Mouse (Mus musculus) lung, adult 2 months (tissue): ENCODE results near the gene Plce1. TPM values are rescaled to one million over a fixed set of nuclear protein-coding genes. Genes with fewer than 3 reads are reported as not detected.

Source experiments
- DNase-seq: peaks from one replicate; pipeline ENCODE4 v3.0.0; 2022
- H3K4me1 ChIP-seq: fragments of 200-500 bp; 2 replicates; pipeline ENCODE4 v1.6.1; 2011; ENCODE audit warnings: low read length; ENCODE audit not compliant: control insufficient read depth, insufficient read depth
- H3K4me3 ChIP-seq: fragments of 200-500 bp; replicated peaks from 2 replicates; pipeline ENCODE3; 2011; ENCODE audit warnings: low read depth, mild to moderate bottlenecking, control low read depth, low read length; ENCODE audit errors: extremely low read depth
- CTCF ChIP-seq: fragments of 200-500 bp; IDR thresholded peaks from 2 replicates; pipeline ENCODE4 v1.5.1; 2011; ENCODE audit warnings: mild to moderate bottlenecking, low read length, control low read depth; ENCODE audit not compliant: insufficient read depth
- POLR2A ChIP-seq: fragments of 200-500 bp; IDR thresholded peaks from 2 replicates; pipeline ENCODE4 v1.6.1; 2011; ENCODE audit warnings: low read depth, mild to moderate bottlenecking, control low read depth, low read length, borderline replicate concordance; ENCODE audit errors: extremely low read depth
- WGBS: fragments of 180-500 bp; shearing (Covaris S2); methylation state at CpG from one replicate; pipeline ENCODE4 v1.1.7; 2018; 5-methylcytosine and 5-hydroxymethylcytosine counted together
- polyA plus RNA-seq: library from polyadenylated mRNA; depleted of rRNA; stranded (reverse); fragments of >200 nt; gene quantifications from 2 replicates; pipeline ENCODE4 v1.2.3, GENCODE M21; 2012

Plce1 gene
- polyA plus RNA-seq, 1 experiment: 9.0 TPM

DNA sequence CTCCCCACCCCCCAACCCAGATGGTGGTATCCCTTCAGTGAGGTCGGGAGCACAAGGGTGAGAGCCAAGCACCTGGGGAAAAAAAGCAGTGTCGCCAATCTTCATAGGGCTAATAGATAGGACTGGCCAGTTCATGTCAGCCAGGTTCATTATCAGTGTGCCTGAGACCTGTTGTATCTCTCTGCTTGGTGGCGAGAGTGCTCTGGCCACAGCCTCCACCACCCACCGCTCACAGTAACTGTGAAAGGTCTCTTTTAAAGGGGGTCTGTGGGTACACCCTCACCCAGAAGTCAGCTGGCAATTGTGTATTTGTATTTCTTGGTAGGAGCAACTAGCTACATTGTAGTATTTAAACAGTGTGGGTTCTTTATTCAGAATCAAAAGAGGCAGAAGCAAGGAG, 6.6 kb downstream of the Plce1 start:
- 62% methylated on average over 4 of the region's 4 CpGs for WGBS
- Histone ChIP-seq H3K4me3 (no peak overlapping the region), H3K4me1 (no peaks in the 10 kb centered on the region)
- no peak for DNase-seq
- TF ChIP-seq POLR2A: no peak
- no peak for TF ChIP-seq CTCF

DNA sequence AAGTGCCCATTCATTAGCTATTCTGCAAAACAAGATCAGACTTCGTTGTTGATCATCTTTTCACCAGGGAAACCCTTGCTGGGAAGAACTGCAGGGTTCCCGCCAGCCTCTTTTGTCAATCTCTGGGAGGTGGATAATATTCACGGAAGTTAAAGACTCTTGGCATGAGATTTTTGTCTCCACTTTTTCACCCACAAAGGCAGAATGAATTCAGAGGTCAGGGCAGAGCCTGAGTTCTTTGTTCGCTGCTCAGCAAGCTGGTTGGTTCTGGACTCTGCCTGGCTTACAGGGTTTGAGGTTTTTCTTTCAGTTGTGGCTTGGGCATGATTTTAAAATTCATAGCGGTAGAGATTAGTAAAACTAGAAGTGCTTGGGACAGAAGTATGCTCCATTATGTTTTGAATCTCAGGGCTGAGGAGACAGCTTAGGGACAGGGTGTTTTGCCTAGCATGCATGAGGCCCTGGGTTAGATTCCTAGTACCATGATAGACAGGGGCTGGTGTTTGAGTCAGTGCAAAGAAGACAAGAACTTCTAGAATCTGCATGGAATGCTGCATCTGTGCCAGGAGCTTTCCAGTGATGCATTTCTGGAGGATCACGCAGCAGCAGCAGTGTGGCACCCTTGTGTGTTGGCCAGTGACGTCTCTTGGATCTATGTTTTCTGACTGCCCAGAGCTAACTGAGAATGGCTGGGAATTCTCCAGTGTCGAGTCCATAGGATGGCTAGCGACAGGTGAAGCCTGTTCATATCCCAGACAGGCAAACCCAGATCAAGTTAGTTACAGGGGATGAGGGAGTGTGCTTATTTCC, 7.4 kb downstream of the Plce1 start:
- Histone ChIP-seq H3K4me3 (no peak overlapping the region), H3K4me1 (no peaks in the 10 kb centered on the region)
- WGBS: 68% methylated on average over 9 of the region's 9 CpGs
- no peak for DNase-seq
- TF ChIP-seq POLR2A: no peak
- TF ChIP-seq CTCF: no peak

DNA sequence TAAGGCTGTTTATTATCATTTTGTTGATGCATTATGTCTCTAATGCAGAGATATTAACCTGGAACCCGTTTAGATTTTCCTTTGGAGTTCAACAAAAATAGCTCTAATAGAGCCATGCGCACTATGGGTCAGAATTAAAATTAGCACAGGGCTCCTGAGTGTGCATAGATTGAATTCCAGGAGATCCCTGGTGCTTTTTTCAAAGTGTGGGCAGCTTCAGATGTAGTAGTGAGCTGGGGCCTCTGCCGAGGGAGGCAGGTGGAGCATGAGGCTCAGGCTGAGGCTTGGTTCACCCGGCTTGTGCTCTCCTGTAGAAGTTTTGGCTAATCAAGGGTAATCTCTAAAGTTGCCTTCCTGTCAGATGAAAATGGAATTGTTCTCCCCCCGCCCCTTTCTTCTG, 17.3 kb downstream of the Plce1 start:
- no peak for TF ChIP-seq CTCF
- TF ChIP-seq POLR2A: no peak
- WGBS: 55% methylated on average over 5 of the region's 5 CpGs
- Histone ChIP-seq H3K4me3 (no peak overlapping the region), H3K4me1 (no peaks in the 10 kb centered on the region)
- DNase-seq: no peak

DNA sequence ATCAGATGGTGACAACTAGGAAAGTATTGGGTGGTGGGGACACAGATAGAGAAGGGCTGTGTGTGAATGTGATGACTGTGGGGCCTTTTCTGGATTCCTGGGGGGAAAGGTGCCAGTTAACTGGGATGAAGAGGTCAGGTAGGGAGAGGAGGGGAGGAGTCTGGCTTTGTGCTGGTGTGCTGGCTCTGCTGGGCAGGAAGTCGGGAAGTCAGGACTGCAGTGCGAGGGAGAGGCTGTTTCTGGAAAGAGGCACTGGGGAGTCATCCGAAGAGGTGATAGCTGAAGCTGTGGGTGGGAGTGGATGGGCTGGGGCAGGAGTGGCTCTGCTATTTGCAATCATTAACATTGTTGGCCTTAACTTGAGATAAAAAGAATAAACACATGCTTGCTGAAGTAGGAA, 23.7 kb downstream of the Plce1 start:
- no peak for DNase-seq
- Histone ChIP-seq H3K4me3 (no peak overlapping the region), H3K4me1 (no peaks in the 10 kb centered on the region)
- 10% methylated on average over 3 of the region's 3 CpGs for WGBS
- TF ChIP-seq POLR2A (no peak), CTCF (no peak)

DNA sequence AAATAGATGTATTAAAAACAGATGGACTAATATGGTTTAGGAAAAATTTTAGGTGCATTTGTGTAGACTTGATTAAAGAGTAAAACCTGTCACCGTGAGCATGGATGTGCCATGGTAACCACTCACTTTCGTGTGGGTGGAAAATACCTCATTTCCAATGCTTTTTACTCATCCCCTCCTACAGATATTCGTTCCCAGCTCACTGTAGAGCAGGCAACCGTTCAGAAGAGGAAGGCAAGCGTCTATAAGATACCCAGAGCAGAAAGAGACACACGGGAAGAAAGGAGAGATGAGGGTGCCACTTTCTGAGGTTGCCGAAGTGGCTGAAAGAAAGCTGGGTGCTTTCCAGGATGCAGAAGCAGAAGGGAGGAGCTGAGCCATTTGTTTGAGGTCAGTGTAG, 25.2 kb downstream of the Plce1 start:
- Histone ChIP-seq H3K4me1 (no peaks in the 10 kb centered on the region), H3K4me3 (no peak overlapping the region)
- DNase-seq: no peak
- 82% methylated on average over 7 of the region's 7 CpGs for WGBS
- no peak for TF ChIP-seq CTCF
- TF ChIP-seq POLR2A: no peak

DNA sequence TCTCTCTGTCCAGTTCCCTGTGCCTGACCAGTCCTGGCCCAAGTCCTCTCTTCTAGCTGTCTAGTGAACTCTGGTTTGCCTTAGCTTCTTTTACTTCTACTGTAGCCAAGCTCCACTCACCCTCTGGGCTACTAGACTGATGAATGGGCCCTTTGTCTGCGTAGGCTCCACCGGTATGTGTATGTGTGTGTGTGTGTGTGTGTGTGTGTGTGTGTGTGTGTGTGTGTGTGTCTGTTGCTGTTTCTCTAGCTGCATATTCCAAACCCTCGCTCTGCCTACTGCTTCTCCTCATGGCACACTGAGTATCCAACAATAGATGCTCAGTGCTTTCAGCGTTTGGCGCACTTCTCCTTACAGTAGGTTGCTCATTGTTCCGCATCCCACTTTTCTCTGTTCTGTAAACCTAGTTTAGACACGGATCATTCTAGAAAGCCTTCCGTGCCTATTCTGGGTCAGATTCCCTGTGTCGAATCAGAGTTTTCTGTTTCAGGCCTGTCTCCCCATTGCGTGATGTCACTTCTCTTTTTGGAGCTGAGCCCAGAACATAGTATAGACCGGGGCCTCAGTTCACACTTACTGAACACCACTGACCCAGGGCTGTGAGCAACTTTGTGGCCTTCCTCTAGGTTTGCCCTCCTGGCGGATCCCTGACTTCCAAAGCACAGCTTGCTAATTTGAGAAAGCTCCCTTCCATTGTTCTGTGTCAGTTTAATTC, 26.5 kb downstream of the Plce1 start:
- no peak for DNase-seq
- Histone ChIP-seq H3K4me1 (no peaks in the 10 kb centered on the region), H3K4me3 (no peak overlapping the region)
- TF ChIP-seq CTCF (no peak), POLR2A (no peak)
- WGBS: 66% methylated on average over 12 of the region's 12 CpGs

DNA sequence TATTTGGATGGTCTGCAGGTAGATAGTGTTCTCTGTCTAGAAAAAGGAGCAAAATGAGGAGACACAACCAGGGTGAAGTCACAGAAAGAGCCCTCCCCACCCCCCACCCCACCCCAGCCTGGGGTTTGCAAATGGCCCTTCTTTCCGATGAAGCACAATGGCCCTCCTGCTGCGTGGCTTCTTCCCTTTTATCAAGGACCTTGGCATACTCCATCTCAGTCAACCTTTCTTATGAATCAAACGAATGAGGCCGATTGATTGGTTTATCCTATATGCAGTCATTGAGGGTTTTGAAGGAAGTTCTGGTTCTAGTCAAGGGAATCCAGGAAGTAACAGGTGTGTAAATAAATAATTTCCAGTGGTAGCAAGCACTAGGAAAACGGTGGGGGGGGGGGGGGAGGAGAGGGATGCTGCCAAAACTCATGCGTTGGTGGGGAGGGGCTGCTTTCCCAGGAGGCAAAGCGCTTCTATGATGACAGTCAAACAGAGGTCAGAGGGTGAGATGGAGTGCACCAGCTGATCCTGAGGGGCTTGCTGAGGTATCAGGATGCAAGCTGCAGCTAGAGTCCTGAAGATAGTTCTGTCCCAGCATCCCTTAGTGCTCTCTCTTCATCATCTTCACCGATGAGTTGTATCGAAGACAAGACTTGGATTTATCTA, 27.2 kb downstream of the Plce1 start:
- WGBS: 65% methylated on average over 9 of the region's 9 CpGs
- no peak for DNase-seq
- Histone ChIP-seq H3K4me3 (no peak overlapping the region), H3K4me1 (no peaks in the 10 kb centered on the region)
- TF ChIP-seq POLR2A: no peak

DNA sequence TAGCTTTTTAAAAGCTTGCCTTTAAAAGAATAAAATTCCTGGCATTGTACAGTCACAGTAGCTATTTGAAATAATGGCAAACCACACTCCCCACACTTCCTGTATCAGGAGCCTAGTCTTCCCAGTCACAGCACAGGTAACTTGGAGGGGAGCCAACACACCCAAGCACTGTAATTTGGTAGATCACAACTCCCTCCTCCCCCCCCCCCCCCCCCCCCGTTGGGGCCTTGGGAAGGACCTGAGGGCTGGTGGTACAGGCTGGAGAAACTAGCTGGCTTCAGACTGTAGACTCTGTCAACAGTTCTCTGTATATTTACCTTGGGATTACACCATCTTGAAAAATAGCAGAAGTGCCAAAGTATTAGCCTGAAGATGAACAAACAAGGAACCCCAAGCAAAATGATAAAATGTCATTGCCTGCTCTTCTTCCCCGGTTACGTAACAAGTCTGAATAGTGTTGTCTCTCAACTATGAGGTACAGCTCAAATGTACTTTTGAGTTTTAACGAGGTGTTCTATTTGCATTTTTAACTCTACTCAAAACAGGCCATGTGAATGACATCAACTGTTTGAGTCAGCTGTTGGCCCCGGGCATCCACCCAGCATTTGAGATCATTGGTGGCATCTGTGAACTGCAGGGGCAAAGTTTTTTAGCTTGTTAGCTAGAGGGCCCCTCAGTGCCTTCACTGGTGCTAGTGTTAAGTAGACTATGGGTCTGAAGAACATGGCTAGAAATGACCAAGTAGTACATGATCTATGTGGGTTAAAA, 33.7 kb downstream of the Plce1 start:
- no peak overlapping the region for H3K4me3 ChIP-seq
- WGBS: 61% methylated on average over 5 of the region's 5 CpGs
- DNase-seq: no peak
- no peaks in the 10 kb centered on the region for H3K4me1 ChIP-seq
- no peak for TF ChIP-seq POLR2A

DNA sequence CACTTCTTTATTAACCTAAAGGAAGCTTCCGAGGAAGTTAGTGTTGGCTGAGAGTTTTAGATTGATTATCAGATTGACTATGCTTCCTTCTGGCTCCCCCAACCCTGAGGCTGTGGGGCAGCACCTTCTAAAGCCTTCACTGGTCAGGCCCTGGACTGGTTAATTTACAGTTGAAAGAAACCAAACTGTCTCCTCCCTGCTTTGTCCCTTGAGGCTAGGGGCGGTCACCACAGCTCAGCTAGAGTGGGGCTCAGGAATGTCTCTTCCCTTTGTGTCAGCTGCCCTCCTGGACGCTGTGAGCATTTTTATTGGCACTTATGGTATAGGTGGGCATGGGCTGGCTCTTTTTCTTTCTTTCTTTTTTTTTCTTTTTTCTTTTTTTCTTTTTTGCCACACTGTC, 45.9 kb downstream of the Plce1 start:
- H3K4me1 ChIP-seq: no peaks in the 10 kb centered on the region
- no peak for TF ChIP-seq POLR2A
- TF ChIP-seq CTCF: no peak
- no peak for DNase-seq
- no peak overlapping the region for H3K4me3 ChIP-seq
- WGBS: 54% methylated on average over 3 of the region's 3 CpGs
